In genomic region chr8:108755400-108756325, GRCm38 (mm10) we compare ENCODE assay signal across 9 mouse cellular contexts.
DNase-seq lines count a peak whose midpoint lies in the region; ATAC-seq and TF ChIP-seq lines count a peak whose summit lies in the region.
"Had no signal": no experiment of that assay in that cellular context is flagged by ENCODE, and none has a peak within 500 bp of the region (broad histone marks: within the 10 kb centered on the region; RNA-seq: fewer than 3 reads in every experiment).

No protein-coding gene starts in this region.

- TF ChIP-seq CTCF in lung, postnatal 0 days (IDR thresholded peaks at IDR 0.05) = no peak

- DNase-seq in embryo, embryonic 11 days = peak; percentile 43
- no peak for DNase-seq in embryo, embryonic 9.5 days (ENCODE audit: extremely low spot score)
- DNase-seq in 3T3-L1 (ENCODE audit: low read depth, low spot score) = peak; percentile 68
- no peak for DNase-seq in embryonic facial prominence, embryonic 10.5 days (ENCODE audit: low spot score)
- peak; percentile 39 for DNase-seq in testis, postnatal 14 days (ENCODE audit: low spot score)
- no peak for DNase-seq in lung, postnatal 0 days (ENCODE audit: low spot score)
- DNase-seq in spleen, postnatal 14 days (ENCODE audit: low spot score in 2 of 2) = no peak

- no peaks in the 10 kb centered on the region; the same call in 1 of the 2 replicates for H3K36me3 ChIP-seq in embryonic facial prominence, embryonic 10.5 days (replicated peaks)
- no peaks in the 10 kb centered on the region for H3K36me3 ChIP-seq in intestine, embryonic 15.5 days
- no peaks in the 10 kb centered on the region for H3K36me3 ChIP-seq in lung, postnatal 0 days (ENCODE audit: insufficient read depth, low read length)

- no peak overlapping the region for H3K4me3 ChIP-seq in embryonic facial prominence, embryonic 10.5 days
- H3K4me3 ChIP-seq in intestine, embryonic 15.5 days (replicated peaks) = no peak overlapping the region
- H3K4me3 ChIP-seq in lung, postnatal 0 days (ENCODE audit: low read depth, low read length) = no peak overlapping the region
- H3K4me3 ChIP-seq: erythroblast, embryonic 14.5 days had no signal

- peak overlapping the region; percentile 21; the same call in 1 of the 2 replicates for H3K4me2 ChIP-seq in intestine, embryonic 15.5 days (replicated peaks)
- H3K4me2 ChIP-seq in lung, postnatal 0 days (replicated peaks; ENCODE audit: low read depth, low read length) = no peak overlapping the region

- no peak for TF ChIP-seq EP300 in lung, postnatal 0 days (IDR thresholded peaks at IDR 0.05)

- H3K9ac ChIP-seq in intestine, embryonic 15.5 days = no peak overlapping the region
- H3K9ac ChIP-seq in lung, postnatal 0 days (replicated peaks; ENCODE audit: low read depth) = no peak overlapping the region

- WGBS in embryonic facial prominence, embryonic 10.5 days = 41% methylated on average over 19 of the region's 19 CpGs
- 67% methylated on average over 19 of the region's 19 CpGs for WGBS in intestine, embryonic 15.5 days
- WGBS in lung, postnatal 0 days = 59% methylated on average over 19 of the region's 19 CpGs

- peaks cover 55% of the 10 kb centered on the region for H3K4me1 ChIP-seq in embryonic facial prominence, embryonic 10.5 days
- H3K4me1 ChIP-seq in intestine, embryonic 15.5 days (replicated peaks) = peaks cover 25% of the 10 kb centered on the region
- peaks cover 10% of the 10 kb centered on the region for H3K4me1 ChIP-seq in lung, postnatal 0 days (ENCODE audit: insufficient read depth, low read depth, low read length)

- H3K9me3 ChIP-seq in embryonic facial prominence, embryonic 10.5 days = no peaks in the 10 kb centered on the region
- H3K9me3 ChIP-seq in intestine, embryonic 15.5 days = no peaks in the 10 kb centered on the region
- no peaks in the 10 kb centered on the region for H3K9me3 ChIP-seq in lung, postnatal 0 days (ENCODE audit: low read length)

- H3K27ac ChIP-seq in embryonic facial prominence, embryonic 10.5 days (replicated peaks) = peak overlapping the region; percentile 80
- H3K27ac ChIP-seq in intestine, embryonic 15.5 days = peak overlapping the region; percentile 45
- H3K27ac ChIP-seq in lung, postnatal 0 days (ENCODE audit: low read length) = no peak overlapping the region

- ATAC-seq in intestine, embryonic 15.5 days = peak; percentile 68
- ATAC-seq in lung, postnatal 0 days = no peak

- no peaks in the 10 kb centered on the region for H3K27me3 ChIP-seq in embryonic facial prominence, embryonic 10.5 days (replicated peaks; ENCODE audit: low read depth, poor library complexity, severe bottlenecking)
- no peaks in the 10 kb centered on the region for H3K27me3 ChIP-seq in intestine, embryonic 15.5 days (replicated peaks)
- no peaks in the 10 kb centered on the region for H3K27me3 ChIP-seq in lung, postnatal 0 days (replicated peaks; ENCODE audit: insufficient read depth, low read length)

Comparison
In these comparisons a context has a peak if more than half of its experiments do, and no peak if none do; other contexts are left out.
1. DNase-seq: peak in embryo, embryonic 11 days (single experiment), 3T3-L1 (single experiment) and testis, postnatal 14 days (single experiment); none in embryo, embryonic 9.5 days (single experiment), embryonic facial prominence, embryonic 10.5 days (single experiment), lung, postnatal 0 days (single experiment) and spleen, postnatal 14 days (0 of 2).